Mouse (Mus musculus): ENCODE data around the gene Baz1a.
"Not testable (repeated sequence)": the region's sequence is repeated elsewhere in the genome, so short reads cannot be mapped to it uniquely, and the experiment has no call there.

Baz1a gene

GRCm38 (mm10) chr12:54980939-54981338 is 33.2 kb downstream of the Baz1a start:
- no peak for DNase-seq (ENCODE audit: low spot score)

DNA sequence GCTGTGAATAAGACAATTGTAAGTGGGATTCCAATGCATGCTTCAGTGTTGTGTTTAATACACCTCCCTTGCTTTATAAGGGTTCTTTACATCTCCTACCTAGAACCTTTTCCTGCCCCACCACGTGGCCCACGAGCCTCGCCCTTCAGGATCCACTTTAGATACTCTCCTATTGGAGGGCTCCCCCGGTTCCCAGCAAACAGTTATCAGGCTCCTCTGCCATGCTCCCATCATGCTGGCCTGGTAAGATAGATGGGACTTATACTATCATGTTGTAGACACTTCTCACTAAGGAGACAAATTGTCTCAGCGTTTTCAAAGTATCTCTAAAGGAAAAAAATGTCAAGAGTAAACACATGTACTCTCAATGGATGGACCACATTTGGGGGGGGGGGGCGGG is 33.6 kb downstream of the Baz1a start:
- no peak for DNase-seq (ENCODE audit: low spot score)

DNA sequence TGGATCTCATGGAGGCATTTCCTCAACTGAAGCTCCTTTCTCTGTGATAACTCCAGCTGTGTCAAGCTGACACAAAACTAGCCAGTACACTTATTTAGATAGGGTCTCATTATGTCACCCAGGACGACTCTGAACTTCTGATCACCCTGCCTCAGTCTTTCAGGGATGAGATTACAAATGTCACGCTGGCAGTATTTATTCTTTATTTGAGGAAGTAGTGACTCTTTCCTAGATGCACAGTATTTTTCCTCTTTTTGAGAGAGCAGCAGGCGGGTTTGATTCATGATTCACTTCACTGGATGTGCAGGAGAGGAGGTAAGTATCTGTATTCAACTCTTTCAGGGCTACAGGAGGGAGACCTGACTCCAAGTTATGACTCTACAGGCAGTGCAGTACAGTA is 45.1 kb downstream of the Baz1a start:
- no peak for DNase-seq (ENCODE audit: low spot score)

GRCm38 (mm10) chr12:54965532-54966160 is 48.5 kb downstream of the Baz1a start:
- DNase-seq (ENCODE audit: low spot score) = no peak

- DNase-seq (ENCODE audit: low spot score) = no peak
Observed at GRCm38 (mm10) chr12:54959569-54959968, 54.6 kb downstream of the Baz1a start.

DNA sequence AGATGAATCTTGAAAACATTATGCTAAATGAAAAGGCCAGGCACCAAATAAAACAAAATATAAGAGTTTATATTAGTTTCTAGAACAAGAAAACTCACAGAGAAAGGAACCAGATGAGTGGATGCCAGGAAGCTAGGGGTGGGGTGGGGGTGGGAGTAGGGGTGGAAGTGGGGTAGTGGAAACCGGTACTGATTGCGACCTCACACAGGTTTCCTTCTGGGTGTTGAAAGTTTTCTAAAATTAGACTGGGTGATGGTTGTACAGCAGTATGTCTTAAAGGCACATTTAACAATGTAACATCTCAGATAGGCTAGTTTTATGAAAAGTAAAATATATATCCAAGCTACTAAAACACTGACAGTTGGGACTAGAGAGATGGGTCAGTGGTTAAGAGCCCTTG is 57.2 kb downstream of the Baz1a start:
- DNase-seq (ENCODE audit: low spot score) = no peak

GRCm38 (mm10) chr12:54956457-54956856 is 57.7 kb downstream of the Baz1a start:
- no peak for DNase-seq (ENCODE audit: low spot score)

DNA sequence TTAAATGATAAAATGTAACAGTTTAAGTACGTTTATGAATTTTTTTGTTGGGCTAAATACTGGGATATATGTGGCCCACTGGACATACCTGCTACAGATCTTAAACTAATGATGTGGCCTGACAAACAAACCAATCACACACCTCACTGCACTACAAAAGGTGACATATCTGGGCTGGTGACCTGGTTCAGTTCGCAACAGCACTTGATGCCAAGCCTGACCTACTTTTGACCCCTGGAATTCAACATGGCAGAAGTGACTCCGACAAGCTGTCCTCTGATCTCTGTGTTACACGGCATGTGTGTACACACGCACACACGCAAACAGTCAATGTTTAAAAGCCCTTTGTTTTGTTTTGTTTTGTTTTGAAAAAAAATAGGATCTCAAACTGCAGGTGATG is 68.0 kb downstream of the Baz1a start:
- no peak for DNase-seq (ENCODE audit: low spot score)

DNA sequence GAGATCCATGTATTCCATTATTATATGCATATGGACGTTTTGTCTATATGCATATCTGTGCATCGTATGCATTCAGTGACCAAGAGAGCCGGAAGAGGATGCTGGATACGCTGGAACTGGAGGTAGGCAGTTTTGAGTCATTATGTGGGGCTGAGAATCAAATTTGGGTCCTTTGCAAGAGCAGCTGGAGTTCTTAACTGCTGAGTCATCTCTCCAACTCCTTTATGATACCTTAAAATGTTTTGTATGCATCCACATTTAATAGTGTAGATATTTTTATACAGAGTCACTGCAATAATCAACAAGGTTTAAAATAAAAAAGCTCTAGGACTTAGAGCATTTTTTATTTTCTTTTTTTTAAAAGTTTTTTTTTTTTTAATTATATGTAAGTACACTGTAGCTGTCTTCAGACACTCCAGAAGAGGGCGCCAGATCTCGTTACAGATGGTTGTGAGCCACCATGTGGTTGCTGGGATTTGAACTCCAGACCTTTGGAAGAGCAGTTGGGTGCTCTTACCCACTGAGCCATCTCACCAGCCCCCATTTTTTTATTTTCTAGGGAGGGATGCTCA is 71.5 kb downstream of the Baz1a start:
- DNase-seq (ENCODE audit: low spot score) = not testable (repeated sequence)

- not testable (repeated sequence) for DNase-seq (ENCODE audit: low spot score)
Observed at GRCm38 (mm10) chr12:54937581-54938343, 76.4 kb downstream of the Baz1a start.

- DNase-seq (ENCODE audit: low spot score) = no peak
Observed at GRCm38 (mm10) chr12:54910387-54910786, 103.8 kb downstream of the Baz1a start.

DNA sequence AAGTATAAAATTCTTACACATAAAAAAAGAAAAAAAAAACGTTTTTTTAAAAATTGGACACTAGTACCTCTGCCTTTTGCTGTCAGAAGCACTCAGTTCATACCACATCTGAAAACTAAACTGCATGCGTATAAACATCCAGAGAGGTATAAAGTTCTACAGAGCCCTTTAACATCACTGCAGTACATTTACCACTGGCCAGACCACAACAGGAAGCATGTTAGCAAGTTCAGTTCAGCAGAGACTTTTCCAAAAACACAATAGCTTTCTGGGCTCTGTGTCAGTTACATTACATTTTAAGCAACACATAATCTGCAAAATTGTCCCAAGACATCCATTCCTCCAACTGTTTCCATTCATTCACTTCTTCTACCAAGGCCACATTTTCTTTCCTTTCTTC is 121.6 kb downstream of the Baz1a start:
- DNase-seq (ENCODE audit: low spot score) = not testable (repeated sequence)

- no peak for DNase-seq (ENCODE audit: low spot score)
Observed at GRCm38 (mm10) chr12:54890426-54890825, 123.7 kb downstream of the Baz1a start.

DNA sequence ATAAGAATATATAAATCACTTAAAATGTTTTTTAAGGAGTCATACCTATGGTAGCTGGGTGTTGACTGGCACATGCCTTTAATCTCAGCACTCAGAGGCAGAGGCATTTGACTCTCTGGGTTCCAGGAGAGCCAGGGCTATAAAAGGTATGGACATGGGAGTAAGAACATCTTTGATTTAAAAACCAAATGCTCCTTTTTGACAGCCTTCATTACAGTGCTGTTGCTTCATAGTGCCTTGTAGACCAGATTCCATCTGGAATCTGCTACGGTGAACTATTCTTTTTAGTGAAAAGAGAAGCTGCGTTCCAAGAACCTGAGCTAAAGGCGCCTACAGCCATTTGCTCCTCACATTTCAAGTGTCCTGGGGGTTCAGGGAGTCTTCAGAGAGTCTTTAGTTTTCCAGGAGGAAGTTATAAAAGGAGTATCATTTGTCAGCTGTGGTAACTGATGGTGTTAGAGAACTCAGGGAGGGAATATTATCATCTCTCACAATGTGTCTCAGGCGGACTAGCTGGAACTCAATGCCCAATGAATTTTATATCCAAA is 126.5 kb downstream of the Baz1a start:
- DNase-seq (ENCODE audit: low spot score) = no peak

DNA sequence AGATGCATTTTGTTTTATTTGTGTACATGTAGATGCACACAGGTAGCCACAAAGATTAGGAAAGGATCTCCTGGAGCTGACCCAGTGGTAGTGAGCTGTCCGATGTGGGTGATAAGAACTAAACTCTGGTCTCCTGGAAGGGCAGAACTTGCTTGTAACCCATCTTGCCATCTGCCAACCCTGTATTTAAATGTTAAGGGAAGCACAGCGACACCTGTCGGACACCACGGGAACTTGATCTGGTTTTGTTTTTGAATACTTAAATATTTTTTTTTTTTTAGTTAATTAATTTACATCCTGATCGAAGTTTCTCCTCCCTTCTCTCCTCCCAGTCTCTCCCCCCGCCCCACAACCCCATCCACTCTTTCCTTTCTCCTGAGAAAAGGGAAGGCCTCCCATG is 134.5 kb downstream of the Baz1a start:
- DNase-seq (ENCODE audit: low spot score) = peak; percentile 72

GRCm38 (mm10) chr12:54879211-54879610 is 134.9 kb downstream of the Baz1a start:
- DNase-seq (ENCODE audit: low spot score) = no peak

GRCm38 (mm10) chr12:54877875-54878274 is 136.3 kb downstream of the Baz1a start:
- DNase-seq (ENCODE audit: low spot score) = no peak

GRCm38 (mm10) chr12:54876879-54877278 is 137.3 kb downstream of the Baz1a start:
- no peak for DNase-seq (ENCODE audit: low spot score)

DNA sequence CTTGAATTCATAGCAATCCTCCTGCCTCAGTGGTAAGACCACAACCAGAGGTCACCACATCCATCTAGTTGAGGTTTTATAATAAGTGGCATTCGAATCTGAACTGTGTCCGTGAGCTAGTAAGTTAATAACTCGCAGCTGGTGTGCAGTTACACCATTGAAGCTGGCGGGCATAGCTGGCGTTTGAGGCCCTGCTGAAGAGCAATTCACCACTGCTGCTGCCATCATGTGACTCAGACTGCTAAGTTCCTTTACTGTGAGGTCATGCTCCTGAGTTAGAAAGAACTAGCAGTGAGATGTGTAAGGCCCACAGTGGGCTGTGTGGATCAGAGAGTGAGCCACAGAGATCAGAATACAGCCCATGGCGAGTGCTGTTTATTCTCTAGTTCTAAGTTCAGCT is 139.4 kb downstream of the Baz1a start:
- DNase-seq (ENCODE audit: low spot score) = no peak

GRCm38 (mm10) chr12:54862606-54863535 is 151.3 kb downstream of the Baz1a start, which contains the start of gene Cfl2:
Cfl2 (minus strand) TSS chr12:54862877.
- peak; percentile 82 for DNase-seq (ENCODE audit: low spot score)

GRCm38 (mm10) chr12:54861991-54862605 is 152.1 kb downstream of the Baz1a start:
- DNase-seq (ENCODE audit: low spot score) = peak; percentile 29
